Mouse (Mus musculus) left cerebral cortex, postnatal 14 days (tissue): ENCODE data around the gene Pofut2. TPM values are rescaled to one million over a fixed set of nuclear protein-coding genes. Genes with fewer than 3 reads are reported as not detected.
A peak's percentile ranks its signal among the peaks of the same experiment; 100 is the strongest.
"Not testable (repeated sequence)": the region's sequence is repeated elsewhere in the genome, so short reads cannot be mapped to it uniquely, and the experiment has no call there.

Experiments
- DNase-seq, 2 experiments: peaks; one replicate each; pipeline ENCODE4 v3.0.0; 2021 to 2022; ENCODE audit warnings: low spot score in 2 of 2, mixed read lengths in 1 of 2
- intact Hi-C: fragments of 180-260 bp; cut with DNase I; formaldehyde crosslinking; loops from one replicate; pipeline ENCODE4 v1.15.1; 2025
- total RNA-seq, 2 experiments: library from RNA; stranded (reverse); gene quantifications; 2 replicates each; pipeline ENCODE4 v1.2.3; 2021

Gene Pofut2
- total RNA-seq, 2 experiments from 2014 or later, result 35.3 to 36.0 TPM

- DNase-seq, result no peak
- intact Hi-C loops, result loop anchor here (10.0 kb wide), 1 partner anchor 420 kb away; no protein-coding TSS in a partner anchor
These were observed 3.8 kb upstream of the Pofut2 start for GRCm38 (mm10) chr10:77255231-77255630.

- intact Hi-C loops, result loop anchor here (10.0 kb wide), 1 partner anchor 421 kb away; no protein-coding TSS in a partner anchor
- DNase-seq, result no peak
These were observed 3.3 kb upstream of the Pofut2 start for GRCm38 (mm10) chr10:77255676-77256075.

DNA sequence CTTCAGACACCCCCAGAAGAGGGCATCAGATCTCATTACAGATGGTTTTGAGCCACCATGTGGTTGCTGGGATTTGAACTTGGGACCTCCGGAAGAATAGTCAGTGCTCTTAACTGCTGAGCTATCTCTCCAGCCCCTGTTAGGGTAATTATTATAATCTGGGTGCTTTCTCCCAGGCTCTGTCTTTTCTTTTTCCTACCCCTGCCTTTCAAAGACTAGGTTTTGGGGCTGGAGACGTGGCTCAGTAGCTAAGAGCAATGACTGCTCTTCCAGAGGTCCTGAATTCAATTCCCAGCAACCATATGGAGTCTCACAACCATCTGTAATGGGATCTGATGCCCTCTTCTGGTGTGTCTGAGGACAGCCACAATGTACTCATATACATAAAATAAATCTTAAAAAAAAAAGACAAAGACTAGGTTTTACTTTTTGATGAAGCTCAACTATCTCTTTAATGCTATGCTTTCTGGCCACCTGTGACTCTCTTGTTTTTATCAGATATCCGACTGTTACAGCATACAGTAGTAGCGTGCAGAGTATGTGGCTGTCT is 902 bp upstream of the Pofut2 start:
- intact Hi-C loops, result loop anchor here (10.0 kb wide), 1 partner anchor 423 kb away; no protein-coding TSS in a partner anchor
- peak in 1 of 2 experiments; percentile 1 for DNase-seq

GRCm38 (mm10) chr10:77260166-77260875 is 1.3 kb downstream of the Pofut2 start:
- intact Hi-C loops, result no loop called here
- no peak for DNase-seq

DNA sequence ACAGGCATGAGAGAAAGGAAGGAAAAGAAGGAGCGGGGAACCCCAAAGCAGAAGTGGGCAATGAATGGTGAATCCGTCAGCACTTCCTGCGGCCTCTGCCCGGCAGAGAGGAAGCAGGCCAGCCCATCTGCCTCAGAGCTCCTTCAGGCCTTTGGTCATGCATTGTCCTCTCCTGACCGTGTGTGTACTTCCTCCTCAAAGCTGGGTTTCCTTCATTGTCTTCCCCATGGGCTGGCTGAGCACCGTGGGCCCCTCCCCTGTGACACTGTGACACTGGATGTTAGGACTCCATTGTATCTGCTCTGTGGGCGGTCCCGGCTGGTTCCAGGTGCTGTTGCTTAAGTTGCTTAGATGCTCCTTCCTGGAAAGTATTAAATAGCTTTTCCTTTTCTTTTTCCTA is 7.3 kb downstream of the Pofut2 start:
- intact Hi-C loops, result no loop called here
- no peak for DNase-seq

GRCm38 (mm10) chr10:77267027-77267426 is 8.0 kb downstream of the Pofut2 start:
- no peak for DNase-seq
- intact Hi-C loops, result no loop called here

- intact Hi-C loops, result no loop called here
These were observed 10.1 kb downstream of the Pofut2 start for GRCm38 (mm10) chr10:77269129-77269528.

DNA sequence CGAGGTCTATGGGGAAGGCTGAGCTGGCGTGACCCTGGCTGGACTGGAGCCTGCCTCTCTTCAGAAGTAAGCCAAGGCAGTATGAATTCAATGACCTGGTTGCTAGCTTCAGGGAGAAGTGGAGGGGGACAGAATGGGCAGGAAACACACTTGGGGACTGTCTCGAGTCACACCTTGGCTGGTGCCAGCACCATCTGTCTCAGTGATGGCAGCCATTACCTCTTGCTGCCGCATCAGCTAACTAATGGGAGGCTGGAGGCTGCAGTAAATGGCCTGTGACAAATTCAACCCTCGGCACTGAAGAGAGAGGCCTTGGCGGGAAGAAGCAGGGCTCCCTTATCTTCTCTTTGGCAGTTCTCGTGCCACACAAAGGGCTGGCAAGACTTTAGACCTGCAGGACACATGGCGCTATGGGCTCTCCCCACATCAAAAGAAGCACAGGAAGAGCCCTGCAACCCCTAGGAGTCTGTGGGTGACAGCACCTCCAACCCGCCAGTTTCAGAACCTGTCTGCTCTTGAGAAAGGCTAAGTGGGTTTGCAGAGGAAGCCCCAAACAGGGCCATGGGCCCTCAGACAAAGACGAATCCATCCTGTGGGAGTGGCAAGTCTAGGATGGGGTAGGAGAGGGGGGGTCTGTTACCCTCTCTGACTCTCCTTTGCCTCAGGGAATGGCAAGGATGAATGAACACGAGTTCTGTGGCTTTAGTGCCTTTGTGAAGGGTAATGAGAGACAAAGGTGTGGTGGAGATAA is 14.1 kb downstream of the Pofut2 start:
- DNase-seq, result no peak
- intact Hi-C loops, result no loop called here

More at GRCm38 (mm10) chr10:77269129-77269528, 10.1 kb downstream of the Pofut2 start:
- DNase-seq, result no peak

GRCm38 (mm10) chr10:77273798-77274197 is 14.8 kb downstream of the Pofut2 start:
- no peak for DNase-seq
- intact Hi-C loops, result no loop called here

- DNase-seq, result not testable (repeated sequence)
These were observed 23.1 kb downstream of the Pofut2 start for GRCm38 (mm10) chr10:77282085-77282484.

GRCm38 (mm10) chr10:77282822-77283221 is 23.8 kb downstream of the Pofut2 start:
- peak; percentile 65 to 87 for DNase-seq
- intact Hi-C loops, result loop anchor here (1.0 to 2.0 kb wide), 2 partner anchors 70 to 226 kb away; no protein-coding TSS in a partner anchor

More at GRCm38 (mm10) chr10:77282085-77282484, 23.1 kb downstream of the Pofut2 start:
- intact Hi-C loops, result loop anchor here (1.0 to 2.0 kb wide), 2 partner anchors 71 to 227 kb away; no protein-coding TSS in a partner anchor

- DNase-seq, result no peak
- intact Hi-C loops, result no loop called here
These were observed 25.8 kb downstream of the Pofut2 start for GRCm38 (mm10) chr10:77284832-77285231.

DNA sequence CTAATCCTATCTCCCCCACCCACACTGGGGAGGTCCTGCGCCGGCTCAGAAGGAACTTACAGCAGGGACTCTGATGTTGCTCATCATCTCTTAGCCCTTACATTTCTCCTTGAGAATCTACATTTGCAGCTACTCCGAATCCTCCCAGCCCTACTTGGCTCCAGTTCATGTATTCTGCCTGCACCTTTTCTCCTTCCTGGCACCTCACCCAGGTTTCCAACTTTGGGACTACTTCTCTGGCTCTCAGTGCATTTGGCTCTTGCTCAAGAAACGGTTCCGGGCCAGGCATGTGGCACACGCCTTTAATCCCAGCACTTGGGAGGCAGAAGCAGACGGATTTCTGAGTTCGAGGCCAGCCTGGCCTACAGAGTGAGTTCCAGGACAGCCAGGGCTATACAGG is 28.6 kb downstream of the Pofut2 start:
- DNase-seq, result no peak
- intact Hi-C loops, result no loop called here

DNA sequence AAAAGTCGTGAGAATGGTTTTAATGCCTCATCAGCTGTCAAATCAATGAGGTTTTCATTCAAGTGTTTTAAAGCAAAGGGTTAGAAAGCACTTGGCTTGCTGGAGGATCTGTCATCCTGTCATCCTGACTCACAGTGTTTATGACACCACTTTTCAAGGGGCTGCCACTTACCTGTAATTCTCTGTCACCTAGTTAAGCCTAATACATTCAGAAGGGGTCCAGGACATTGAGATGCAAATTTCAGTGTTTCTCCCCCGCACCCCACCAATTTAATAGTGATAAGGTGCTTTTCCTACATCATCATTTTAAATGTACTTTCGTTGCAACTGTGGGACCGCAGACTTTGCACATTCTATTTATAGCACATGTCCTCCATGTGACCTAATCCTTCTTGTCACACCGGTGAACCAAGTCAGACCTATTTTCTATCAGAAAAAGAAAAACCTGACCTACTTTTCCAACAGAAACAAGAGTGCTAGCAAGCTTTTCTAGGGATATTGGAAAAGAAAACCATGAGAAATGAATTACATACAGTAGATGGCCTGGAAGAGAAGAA is 29.7 kb downstream of the Pofut2 start:
- peak in 1 of 2 experiments; percentile 2 for DNase-seq
- intact Hi-C loops, result no loop called here

GRCm38 (mm10) chr10:77289559-77289958 is 30.5 kb downstream of the Pofut2 start:
- intact Hi-C loops, result no loop called here
- DNase-seq, result no peak

DNA sequence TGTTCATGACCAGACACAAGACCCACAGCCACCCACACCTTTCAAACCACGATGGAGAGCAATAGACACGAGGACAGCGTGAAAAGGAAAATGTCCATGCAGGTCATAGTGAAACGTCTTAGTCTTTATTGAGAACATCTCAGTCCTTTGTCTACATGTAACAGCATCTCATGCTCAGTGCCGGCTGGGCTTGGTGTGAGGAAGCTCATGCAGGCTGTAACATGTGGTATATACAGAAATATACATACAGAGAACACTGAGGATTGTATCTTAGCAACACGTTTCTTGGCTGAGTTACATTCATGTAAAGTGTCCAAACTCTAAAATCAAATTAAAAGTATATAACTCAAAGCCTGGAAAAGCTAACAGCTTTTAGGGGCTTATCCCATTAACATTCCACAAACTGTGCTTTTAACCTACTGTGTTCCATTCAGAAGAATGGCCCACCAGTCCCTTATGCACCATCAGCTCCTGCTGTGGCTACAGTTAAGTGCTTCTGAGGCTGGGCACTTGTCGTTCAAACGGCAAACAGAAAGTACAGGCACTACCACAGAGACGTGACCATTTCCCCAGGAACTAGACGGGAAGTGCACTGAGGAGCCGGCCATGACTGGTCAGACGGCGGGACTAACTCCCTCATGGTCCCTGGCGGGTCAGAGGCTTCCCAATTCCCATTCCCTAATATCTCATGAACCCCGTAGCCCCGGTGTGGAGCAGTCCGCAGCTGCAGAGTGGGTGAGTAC is 31.8 kb downstream of the Pofut2 start:
- intact Hi-C loops, result no loop called here

DNA sequence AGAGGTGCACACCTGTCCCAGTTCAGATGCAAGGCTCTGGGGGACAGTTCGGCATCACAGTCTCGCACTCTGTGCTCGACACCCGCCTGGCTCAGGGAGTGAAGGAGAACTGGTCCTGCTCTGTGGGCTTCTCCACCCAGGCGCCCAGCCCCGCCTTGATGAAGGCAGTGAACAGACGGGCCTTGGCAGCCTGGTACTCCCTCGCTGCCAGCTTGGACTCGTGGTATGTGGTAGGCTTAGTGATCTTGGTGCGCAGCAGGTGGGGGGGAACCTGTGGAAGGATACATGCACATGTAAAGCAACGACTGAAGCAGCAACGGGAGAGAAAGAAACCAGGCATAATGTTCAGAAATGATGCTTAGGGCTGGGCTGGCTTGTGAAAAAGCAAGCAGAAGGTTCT is 35.7 kb downstream of the Pofut2 start:
- intact Hi-C loops, result no loop called here
- DNase-seq, result peak in 1 of 2 experiments; percentile 49

More for the DNA sequence above, 31.8 kb downstream of the Pofut2 start:
- peak; percentile 38 to 78 for DNase-seq

- DNase-seq, result no peak
- intact Hi-C loops, result no loop called here
These were observed 39.6 kb downstream of the Pofut2 start for GRCm38 (mm10) chr10:77298621-77299020.

GRCm38 (mm10) chr10:77299194-77299593 is 40.2 kb downstream of the Pofut2 start:
- intact Hi-C loops, result no loop called here
- DNase-seq, result no peak
